Comparison of ENCODE assay signal across 8 mouse cellular contexts in the genomic region with DNA sequence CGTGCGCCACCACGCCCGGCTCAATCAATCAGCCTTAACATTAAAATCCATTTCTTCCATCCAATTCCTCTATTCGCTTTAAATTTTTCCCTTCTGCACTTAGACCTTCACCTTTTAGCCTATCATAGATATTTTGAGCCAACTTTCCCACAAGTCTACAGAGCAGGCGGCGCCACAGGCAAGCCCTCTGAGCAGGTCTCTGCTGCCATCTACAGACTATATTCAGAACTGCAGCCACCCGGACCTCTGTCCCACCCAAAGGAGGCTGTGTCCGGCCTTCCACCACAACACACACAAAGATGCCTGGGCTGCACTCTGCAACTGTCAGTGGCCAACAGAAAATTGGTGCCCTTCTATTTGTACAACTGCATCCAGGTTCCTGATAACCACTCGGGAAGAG. TPM values are rescaled to one million over a fixed set of nuclear protein-coding genes. Genes with fewer than 3 reads are reported as not detected.
A peak's percentile ranks its signal among the peaks of the same experiment; 100 is the strongest.
DNase-seq lines count a peak whose midpoint lies in the region; ATAC-seq and TF ChIP-seq lines count a peak whose summit lies in the region.

No protein-coding gene starts in this region.

- no peak overlapping the region for H3K4me3 ChIP-seq in liver, embryonic 12.5 days
- H3K4me3 ChIP-seq in liver, adult 2 months (ENCODE audit: insufficient read depth, low read depth, low read length): no peak overlapping the region
- no peak overlapping the region for H3K4me3 ChIP-seq in stomach, postnatal 0 days (ENCODE audit: low read depth, low read length)

- no peak for ATAC-seq in liver, embryonic 12.5 days
- ATAC-seq in stomach, postnatal 0 days (ENCODE audit: low FRiP score, low TSS enrichment): peak; percentile 27; the same call in 1 of the 2 replicates

- H3K27me3 ChIP-seq in liver, embryonic 12.5 days (replicated peaks): peaks cover 21% of the 10 kb centered on the region; the same call in 1 of the 2 replicates
- no peaks in the 10 kb centered on the region for H3K27me3 ChIP-seq in liver, adult 2 months (ENCODE audit: control insufficient read depth, insufficient read depth, low read length)
- no peaks in the 10 kb centered on the region for H3K27me3 ChIP-seq in stomach, postnatal 0 days (ENCODE audit: control insufficient read depth, insufficient read depth, low read length)

- H3K9ac ChIP-seq in liver, embryonic 12.5 days: no peak overlapping the region
- H3K9ac ChIP-seq in liver, adult 2 months (ENCODE audit: low read depth, low read length): no peak overlapping the region
- H3K9ac ChIP-seq in stomach, postnatal 0 days (ENCODE audit: low read length): no peak overlapping the region

- peak; percentile 83 for DNase-seq in liver
- peak; percentile 80 for DNase-seq in cerebellum, adult 9-11 months
- DNase-seq in frontal cortex, postnatal 36 days (ENCODE audit: low spot score in 2 of 2): peak; percentile 81 to 85
- DNase-seq in kidney, adult 9 months: peak; percentile 87
- DNase-seq in liver, adult 2 months (ENCODE audit: extremely low read depth, low read depth, low spot score): peak; percentile 66
- peak; percentile 88 for DNase-seq in naive thymus-derived CD4-positive, alpha-beta T cell, adult 2 months (ENCODE audit: low read depth)
- DNase-seq in stomach, postnatal 0 days (ENCODE audit: low spot score): peak; percentile 84

- H3K4me2 ChIP-seq in liver, embryonic 12.5 days: no peak overlapping the region
- no peak overlapping the region for H3K4me2 ChIP-seq in stomach, postnatal 0 days (replicated peaks; ENCODE audit: low read depth)

- peaks cover 65% of the 10 kb centered on the region for H3K4me1 ChIP-seq in liver, embryonic 12.5 days
- peaks cover 9% of the 10 kb centered on the region; the same call in 1 of the 2 replicates for H3K4me1 ChIP-seq in liver, adult 2 months (ENCODE audit: control insufficient read depth, insufficient read depth, low read length)
- peaks cover 5% of the 10 kb centered on the region; the same call in 1 of the 2 replicates for H3K4me1 ChIP-seq in stomach, postnatal 0 days (replicated peaks; ENCODE audit: control insufficient read depth, insufficient read depth)

- H3K79me2 ChIP-seq in liver, adult 2 months (ENCODE audit: control insufficient read depth, insufficient read depth, low read length): no peaks in the 10 kb centered on the region

- no peak overlapping the region for H3K27ac ChIP-seq in liver, embryonic 12.5 days
- no peak overlapping the region for H3K27ac ChIP-seq in liver, adult 2 months (replicated peaks; ENCODE audit: insufficient read depth, low read depth, low read length)
- H3K27ac ChIP-seq in stomach, postnatal 0 days (replicated peaks): no peak overlapping the region

- TF ChIP-seq EP300 in stomach, postnatal 0 days (optimal IDR thresholded peaks at IDR 0.05): no peak

- no peak for TF ChIP-seq POLR2A in liver, adult 2 months (IDR thresholded peaks at IDR 0.05; ENCODE audit: extremely low read depth, insufficient read depth, low read length)

- TF ChIP-seq CTCF in liver, adult 2 months (IDR thresholded peaks at IDR 0.05; ENCODE audit: low read depth, low read length): peak; percentile 97
- TF ChIP-seq CTCF in stomach, postnatal 0 days (IDR thresholded peaks at IDR 0.05; ENCODE audit: low read depth): peak; percentile 97

- H3K9me3 ChIP-seq in liver, embryonic 12.5 days (replicated peaks): no peaks in the 10 kb centered on the region
- no peaks in the 10 kb centered on the region for H3K9me3 ChIP-seq in stomach, postnatal 0 days (ENCODE audit: control insufficient read depth, low read length)

- no peaks in the 10 kb centered on the region for H3K36me3 ChIP-seq in liver, embryonic 12.5 days
- no peaks in the 10 kb centered on the region for H3K36me3 ChIP-seq in liver, adult 2 months (ENCODE audit: control insufficient read depth, insufficient read depth, low read length)
- no peaks in the 10 kb centered on the region for H3K36me3 ChIP-seq in stomach, postnatal 0 days (ENCODE audit: control insufficient read depth, insufficient read depth, low read length)

- WGBS in liver, embryonic 12.5 days (ENCODE audit: insufficient replicate concordance): 29% methylated on average over 10 of the region's 10 CpGs
- 31% methylated on average over 10 of the region's 10 CpGs for WGBS in liver, adult 2 months
- WGBS in stomach, postnatal 0 days: 29% methylated on average over 10 of the region's 10 CpGs

RNA-seq across cellular contexts. Expression of a gene that starts 1.2 kb away (rescaled TPM):
- 12.5 and 13.2 TPM in 2 replicates for polyA plus RNA-seq in liver, embryonic 12.5 days (2016; fragmentation: Nextera tagmentation; extraction: Ambion mirVana)
- 1.8 and 3.4 TPM in 2 replicates for total RNA-seq in liver, adult 2 months (2014; rRNA removed)
- polyA plus RNA-seq in liver, adult 2 months (2012; rRNA removed): 3.9 and 6.0 TPM in 2 replicates
- polyA plus RNA-seq in stomach, postnatal 0 days (2015; fragmentation: Nextera tagmentation; extraction: Ambion mirVana): 32.0 and 37.4 TPM in 2 replicates

RNA-seq across cellular contexts. Expression of a gene that starts 4.9 kb away (rescaled TPM):
- 16.2 and 18.1 TPM in 2 replicates for polyA plus RNA-seq in liver, embryonic 12.5 days (2016; fragmentation: Nextera tagmentation; extraction: Ambion mirVana)
- total RNA-seq in liver, adult 2 months (2014; rRNA removed): 0.55 and 1.7 TPM in 2 replicates
- polyA plus RNA-seq in liver, adult 2 months (2012; rRNA removed): 10.1 and 32.8 TPM in 2 replicates
- 30.8 and 32.2 TPM in 2 replicates for polyA plus RNA-seq in stomach, postnatal 0 days (2015; fragmentation: Nextera tagmentation; extraction: Ambion mirVana)

RNA-seq across cellular contexts. Expression of a gene that starts 47.3 kb away (rescaled TPM):
- 4.9 and 5.0 TPM in 2 replicates for polyA plus RNA-seq in liver, embryonic 12.5 days (2016; fragmentation: Nextera tagmentation; extraction: Ambion mirVana)
- total RNA-seq in liver, adult 2 months (2014; rRNA removed): 14.4 and 18.4 TPM in 2 replicates
- 19.6 and 28.1 TPM in 2 replicates for polyA plus RNA-seq in liver, adult 2 months (2012; rRNA removed)
- polyA plus RNA-seq in stomach, postnatal 0 days (2015; fragmentation: Nextera tagmentation; extraction: Ambion mirVana): 5.3 and 6.7 TPM in 2 replicates

RNA-seq across cellular contexts. Expression of a gene that starts 49.5 kb away (rescaled TPM):
- 0.06 and 0.10 TPM in 2 replicates for polyA plus RNA-seq in liver, embryonic 12.5 days (2016; fragmentation: Nextera tagmentation; extraction: Ambion mirVana)
- 0.46 and 0.67 TPM in 2 replicates for total RNA-seq in liver, adult 2 months (2014; rRNA removed)
- 1.2 and 1.6 TPM in 2 replicates for polyA plus RNA-seq in liver, adult 2 months (2012; rRNA removed)
- 0.63 and 0.73 TPM in 2 replicates for polyA plus RNA-seq in stomach, postnatal 0 days (2015; fragmentation: Nextera tagmentation; extraction: Ambion mirVana)

RNA-seq across cellular contexts. Expression of a gene that starts 59.2 kb away (rescaled TPM):
- 0.12 and 0.18 TPM in 2 replicates for polyA plus RNA-seq in liver, embryonic 12.5 days (2016; fragmentation: Nextera tagmentation; extraction: Ambion mirVana)
- 0.20 TPM in 1 of 2 replicates, not detected in the other for total RNA-seq in liver, adult 2 months (2014; rRNA removed)
- not detected in 2 replicates for polyA plus RNA-seq in liver, adult 2 months (2012; rRNA removed)
- polyA plus RNA-seq in stomach, postnatal 0 days (2015; fragmentation: Nextera tagmentation; extraction: Ambion mirVana): 0.93 and 1.9 TPM in 2 replicates
